Mouse (Mus musculus) MEL (cell line): Measurements from ENCODE around the gene Trdmt1. TPM values are rescaled to one million over a fixed set of nuclear protein-coding genes. Genes with fewer than 3 reads are reported as not detected.

Experiments
- DNase-seq: peaks from one replicate; pipeline ENCODE4 v3.0.0; 2011; ENCODE audit warnings: low read depth, low spot score
- H3K27ac ChIP-seq: 2 replicates; pipeline ENCODE4 v1.5.1; 2012; ENCODE audit warnings: low read depth, mild to moderate bottlenecking, control low read depth, low read length, moderate library complexity; ENCODE audit not compliant: control insufficient read depth
- H3K27me3 ChIP-seq, 2 experiments: fragments of 150-350 bp in 1 of 2; sonication (generic) in 1 of 2; 2 replicates each; pipeline ENCODE4 v1.6.1; 2012; ENCODE audit warnings: low read length in 2 of 2, mild to moderate bottlenecking in 2 of 2, improper control_type of control experiment in 1 of 2, moderate library complexity in 1 of 2; ENCODE audit not compliant: insufficient read depth in 2 of 2, control insufficient read depth in 1 of 2
- H3K36me3 ChIP-seq, 2 experiments: 2 replicates each; pipeline ENCODE4 v1.6.1; 2012 to 2014; ENCODE audit warnings: low read length in 2 of 2, improper control_type of control experiment in 1 of 2, inconsistent platforms in 1 of 2, mild to moderate bottlenecking in 1 of 2; ENCODE audit not compliant: insufficient read depth in 2 of 2, control insufficient read depth in 1 of 2
- H3K4me1 ChIP-seq, 2 experiments: fragments of 150-350 bp in 1 of 2; sonication (generic) in 1 of 2; 2 replicates each; pipeline ENCODE4 v1.6.1; 2012; ENCODE audit warnings: low read length in 2 of 2, improper control_type of control experiment in 1 of 2, mild to moderate bottlenecking in 1 of 2; ENCODE audit not compliant: insufficient read depth in 2 of 2, control insufficient read depth in 1 of 2
- H3K4me3 ChIP-seq, 2 experiments: fragments of 150-350 bp in 1 of 2; sonication (generic) in 1 of 2; 2 replicates each; pipeline ENCODE4 v1.5.1; 2012; ENCODE audit warnings: low read depth in 2 of 2, low read length in 2 of 2, mild to moderate bottlenecking in 2 of 2, moderate library complexity in 2 of 2, control low read depth in 1 of 2, improper control_type of control experiment in 1 of 2; ENCODE audit not compliant: control insufficient read depth in 1 of 2, insufficient read depth in 1 of 2
- H3K79me2 ChIP-seq: 2 replicates; pipeline ENCODE4 v1.6.1; 2012; ENCODE audit warnings: mild to moderate bottlenecking, low read length, moderate library complexity; ENCODE audit not compliant: control insufficient read depth, poor library complexity, insufficient read depth
- H3K9ac ChIP-seq: 2 replicates; pipeline ENCODE4 v1.6.1; 2012; ENCODE audit warnings: low read depth, mild to moderate bottlenecking, control low read depth, low read length, moderate library complexity; ENCODE audit not compliant: control insufficient read depth, poor library complexity, severe bottlenecking
- H3K9me3 ChIP-seq: fragments of 150-350 bp; sonication (generic); replicated peaks from 2 replicates; pipeline ENCODE4 v1.6.1; 2012; ENCODE audit warnings: mild to moderate bottlenecking, low read length, improper control_type of control experiment, moderate library complexity; ENCODE audit not compliant: insufficient read depth
- CHD1 ChIP-seq: IDR thresholded peaks from 2 replicates; pipeline ENCODE4 v1.6.1; 2012; ENCODE audit warnings: low read depth, mild to moderate bottlenecking, inconsistent platforms, low read length, improper control_type of control experiment
- CHD2 ChIP-seq: IDR thresholded peaks from 2 replicates; pipeline ENCODE4 v1.6.1; 2011; ENCODE audit warnings: low read length, improper control_type of control experiment
- EP300 ChIP-seq, 2 experiments: IDR thresholded peaks; 2 replicates each; pipeline ENCODE4 v1.6.1; 2011; ENCODE audit warnings: improper control_type of control experiment in 2 of 2, low read length in 2 of 2, low read depth in 1 of 2, mild to moderate bottlenecking in 1 of 2
- GABPA ChIP-seq: IDR thresholded peaks from 2 replicates; pipeline ENCODE4 v1.6.1; 2012; ENCODE audit warnings: low read depth, mild to moderate bottlenecking, inconsistent platforms, low read length, improper control_type of control experiment, moderate library complexity
- HCFC1 ChIP-seq: IDR thresholded peaks from 2 replicates; pipeline ENCODE4 v1.6.1; 2012; ENCODE audit warnings: low read depth, mild to moderate bottlenecking, inconsistent platforms, low read length, improper control_type of control experiment, moderate library complexity
- KAT2A ChIP-seq: conservative IDR thresholded peaks from 2 replicates; pipeline ENCODE4 v1.6.1; 2012; ENCODE audit warnings: low read depth, low read length, improper control_type of control experiment, inconsistent platforms
- MAX ChIP-seq: IDR thresholded peaks from 2 replicates; pipeline ENCODE4 v1.6.1; 2011; ENCODE audit warnings: low read length, improper control_type of control experiment
- MAZ ChIP-seq: IDR thresholded peaks from 2 replicates; pipeline ENCODE4 v1.6.1; 2012; ENCODE audit warnings: low read depth, mild to moderate bottlenecking, inconsistent platforms, low read length, improper control_type of control experiment
- MEF2A ChIP-seq: IDR thresholded peaks from 2 replicates; pipeline ENCODE4 v1.6.1; 2014; ENCODE audit warnings: low read depth, mild to moderate bottlenecking, inconsistent platforms, low read length, improper control_type of control experiment; ENCODE audit not compliant: poor library complexity, insufficient replicate concordance, severe bottlenecking; ENCODE audit errors: extremely low read depth
- MYC ChIP-seq: IDR thresholded peaks from 2 replicates; pipeline ENCODE4 v1.6.1; 2011; ENCODE audit warnings: low read depth, mild to moderate bottlenecking, low read length, improper control_type of control experiment, moderate library complexity
- POLR2A ChIP-seq, 2 experiments: IDR thresholded peaks; 2 replicates each; pipeline ENCODE4 v1.6.1; 2011 to 2012; ENCODE audit warnings: low read length in 2 of 2, mild to moderate bottlenecking in 2 of 2, control low read depth in 1 of 2, improper control_type of control experiment in 1 of 2, low read depth in 1 of 2, moderate library complexity in 1 of 2; ENCODE audit not compliant: control insufficient read depth in 1 of 2, insufficient read depth in 1 of 2, poor library complexity in 1 of 2
- POLR2AphosphoS2 ChIP-seq: IDR thresholded peaks from 2 replicates; pipeline ENCODE4 v1.6.1; 2011; ENCODE audit warnings: low read length, improper control_type of control experiment
- POLR2AphosphoS5 ChIP-seq: IDR thresholded peaks from 2 replicates; pipeline ENCODE4 v1.6.1; 2012; ENCODE audit warnings: low read depth, borderline replicate concordance, mild to moderate bottlenecking, inconsistent platforms, low read length, moderate library complexity, mixed read lengths
- RAD21 ChIP-seq: IDR thresholded peaks from 2 replicates; pipeline ENCODE4 v1.6.1; 2011; ENCODE audit warnings: mild to moderate bottlenecking, low read depth, low read length, improper control_type of control experiment
- RCOR1 ChIP-seq: IDR thresholded peaks from 2 replicates; pipeline ENCODE4 v1.6.1; 2012; ENCODE audit warnings: low read depth, mild to moderate bottlenecking, inconsistent platforms, low read length, improper control_type of control experiment
- SMC3 ChIP-seq: IDR thresholded peaks from 2 replicates; pipeline ENCODE4 v1.6.1; 2011; ENCODE audit warnings: low read depth, low read length, improper control_type of control experiment
- TCF12 ChIP-seq: IDR thresholded peaks from 2 replicates; pipeline ENCODE4 v1.6.1; 2014; ENCODE audit warnings: low read depth, mild to moderate bottlenecking, inconsistent platforms, low read length, improper control_type of control experiment, moderate library complexity
- UBTF ChIP-seq: IDR thresholded peaks from 2 replicates; pipeline ENCODE4 v1.6.1; 2012; ENCODE audit warnings: low read depth, mild to moderate bottlenecking, inconsistent platforms, low read length, improper control_type of control experiment, moderate library complexity, borderline replicate concordance; ENCODE audit not compliant: insufficient read depth
- USF2 ChIP-seq, 2 experiments: IDR thresholded peaks; 2 replicates each; pipeline ENCODE4 v1.6.1; 2011 to 2012; ENCODE audit warnings: improper control_type of control experiment in 2 of 2, low read length in 2 of 2, borderline replicate concordance in 1 of 2, inconsistent platforms in 1 of 2, low read depth in 1 of 2, mild to moderate bottlenecking in 1 of 2; ENCODE audit not compliant: insufficient read depth in 1 of 2
- ZC3H11A ChIP-seq: IDR thresholded peaks from 2 replicates; pipeline ENCODE4 v1.6.1; 2012; ENCODE audit warnings: low read depth, mild to moderate bottlenecking, inconsistent platforms, low read length, improper control_type of control experiment
- ZKSCAN1 ChIP-seq: IDR thresholded peaks from 2 replicates; pipeline ENCODE4 v1.6.1; 2012; ENCODE audit warnings: low read depth, mild to moderate bottlenecking, inconsistent platforms, low read length, improper control_type of control experiment, moderate library complexity
- ZNF384 ChIP-seq: IDR thresholded peaks from 2 replicates; pipeline ENCODE4 v1.6.1; 2012; ENCODE audit warnings: low read depth, mild to moderate bottlenecking, inconsistent platforms, low read length, improper control_type of control experiment
- polyA plus RNA-seq, 2 experiments: library from polyadenylated mRNA; stranded (reverse) in 1 of 2; unstranded in 1 of 2; fragments of >175 nt in 1 of 2; fragments of >200 nt in 1 of 2; gene quantifications; 2 replicates each; pipeline versions ENCODE4 v1.2.1 to v1.2.4; 2012; ENCODE audit warnings: low replicate concordance in 2 of 2, low read depth in 1 of 2; ENCODE audit not compliant: insufficient read length in 2 of 2, insufficient read depth in 1 of 2, missing spikeins in 1 of 2
- total RNA-seq: library from RNA; depleted of rRNA; stranded (reverse); fragments of 300-350 nt; gene quantifications from 2 replicates; pipeline ENCODE4 v1.2.3, GENCODE M21; 2012

Trdmt1 gene
- total and polyA plus RNA-seq, 3 experiments = 8.6 to 9.2 TPM; not detected in 1

- TF ChIP-seq RAD21 = no peak
- TF ChIP-seq MAZ = no peak
- no peak for TF ChIP-seq CHD2
- no peak for TF ChIP-seq SMC3
- TF ChIP-seq EP300 (IDR thresholded peaks at IDR 0.05; ENCODE audit: low read depth in 1 of 2, low read length in 2 of 2) = no peak
- TF ChIP-seq POLR2AphosphoS5 = no peak
- no peak for TF ChIP-seq CHD1
- no peak for TF ChIP-seq MEF2A
- H3K9ac ChIP-seq = no peak overlapping the region
- no peak overlapping the region for H3K4me3 ChIP-seq
- H3K27ac ChIP-seq = no peak overlapping the region
- no peaks in the 10 kb centered on the region for H3K9me3 ChIP-seq
- peaks cover 3 to 11% of the 10 kb centered on the region in 2 experiments for H3K27me3 ChIP-seq
- H3K4me1 ChIP-seq = no peaks in the 10 kb centered on the region
- H3K36me3 ChIP-seq = no peaks in the 10 kb centered on the region
- no peak for DNase-seq
- no peaks in the 10 kb centered on the region for H3K79me2 ChIP-seq
These were observed 65.3 kb downstream of the Trdmt1 start for GRCm38 (mm10) chr2:13479165-13479564.

- Histone ChIP-seq H3K9me3 (no peaks in the 10 kb centered on the region), H3K9ac (no peak overlapping the region), H3K4me1 (no peaks in the 10 kb centered on the region), H3K27me3 (peaks cover 0 to 5% of the 10 kb centered on the region in 2 experiments; a peak in 3 of 4 replicates), H3K4me3 (no peak overlapping the region), H3K36me3 (no peaks in the 10 kb centered on the region), H3K79me2 (no peaks in the 10 kb centered on the region), H3K27ac (no peak overlapping the region)
- DNase-seq = no peak
- TF ChIP-seq RCOR1 (no peak), POLR2AphosphoS2 (no peak), UBTF (no peak), HCFC1 (no peak), USF2 (IDR thresholded peaks at IDR 0.05; ENCODE audit: borderline replicate concordance in 1 of 2, insufficient read depth in 1 of 2, low read depth in 1 of 2, low read length in 2 of 2) (no peak), ZKSCAN1 (no peak), MAZ (no peak), CHD2 (no peak), ZC3H11A (no peak), MAX (no peak), EP300 (IDR thresholded peaks at IDR 0.05; ENCODE audit: low read depth in 1 of 2, low read length in 2 of 2) (no peak), KAT2A (no peak), ZNF384 (no peak), MEF2A (no peak), TCF12 (no peak), GABPA (no peak), MYC (no peak), POLR2A (IDR thresholded peaks at IDR 0.05; ENCODE audit: control insufficient read depth in 1 of 2, insufficient read depth in 1 of 2, low read depth in 1 of 2, low read length in 2 of 2, poor library complexity in 1 of 2) (no peak)
These were observed 74.4 kb downstream of the Trdmt1 start for GRCm38 (mm10) chr2:13470108-13470507.
